8 mouse cellular contexts compared by ENCODE assay signal in genomic region chr5:137601365-137601729, GRCm38 (mm10). TPM values are rescaled to one million over a fixed set of nuclear protein-coding genes. Genes with fewer than 3 reads are reported as not detected.
A peak's percentile ranks its signal among the peaks of the same experiment; 100 is the strongest.
DNase-seq lines count a peak whose midpoint lies in the region; ATAC-seq and TF ChIP-seq lines count a peak whose summit lies in the region.

No protein-coding gene starts in this region.

- peaks cover 16% of the 10 kb centered on the region for H3K4me1 ChIP-seq in forebrain, postnatal 0 days (ENCODE audit: insufficient read depth)

- peak overlapping the region; percentile 87; the same call in 1 of the 2 replicates for H3K9ac ChIP-seq in forebrain, postnatal 0 days

- no peak overlapping the region for H3K27ac ChIP-seq in forebrain, postnatal 0 days (ENCODE audit: low read depth, low read length)

- no peaks in the 10 kb centered on the region for H3K36me3 ChIP-seq in forebrain, postnatal 0 days (ENCODE audit: insufficient read depth)

- DNase-seq in urinary bladder, postnatal 14 days (ENCODE audit: low spot score): peak; percentile 42
- DNase-seq in urinary bladder, postnatal 10 days (ENCODE audit: low spot score): no peak
- DNase-seq in forebrain, postnatal 0 days: no peak
- DNase-seq in kidney, adult 9 months: peak; percentile 33
- DNase-seq in lung, postnatal 36 days: peak; percentile 50
- peak; percentile 55 for DNase-seq in thymus, postnatal 4 days
- no peak for DNase-seq in ovary, adult 18-20 months (ENCODE audit: low spot score)
- no peak for DNase-seq in left cerebral cortex, adult 9 months (ENCODE audit: low spot score in 2 of 2)

- peak overlapping the region; percentile 74 for H3K4me3 ChIP-seq in forebrain, postnatal 0 days (ENCODE audit: low read depth, low read length)

- WGBS in forebrain, postnatal 0 days: under 1% methylated on average over 22 of the region's 22 CpGs

- H3K27me3 ChIP-seq in forebrain, postnatal 0 days (ENCODE audit: insufficient read depth, low read length): no peaks in the 10 kb centered on the region

- peak overlapping the region; percentile 98 for H3K4me2 ChIP-seq in forebrain, postnatal 0 days (ENCODE audit: low read depth)

- H3K9me3 ChIP-seq in forebrain, postnatal 0 days (ENCODE audit: low read length): no peaks in the 10 kb centered on the region

- TF ChIP-seq CTCF in forebrain, postnatal 0 days (IDR thresholded peaks at IDR 0.05; ENCODE audit: low read depth): no peak

- no peak for ATAC-seq in forebrain, postnatal 0 days

RNA-seq across cellular contexts. Expression of gene Mospd3, which starts 0.5 kb away (rescaled TPM):
- total RNA-seq in forebrain, postnatal 0 days (2014; rRNA removed): 4.9 and 5.8 TPM in 2 replicates
- 61.5 and 67.9 TPM in 2 replicates for polyA plus RNA-seq in forebrain, postnatal 0 days (2015; fragmentation: Nextera tagmentation; extraction: Ambion mirVana)

RNA-seq across cellular contexts. Expression of gene Pcolce, which starts 12.2 kb away (rescaled TPM):
- 13.1 and 22.5 TPM in 2 replicates for total RNA-seq in forebrain, postnatal 0 days (2014; rRNA removed)
- 18.1 and 20.3 TPM in 2 replicates for polyA plus RNA-seq in forebrain, postnatal 0 days (2015; fragmentation: Nextera tagmentation; extraction: Ambion mirVana)

RNA-seq across cellular contexts. Expression of gene Fbxo24, which starts 27.5 kb away (rescaled TPM):
- 0.23 and 0.24 TPM in 2 replicates for total RNA-seq in forebrain, postnatal 0 days (2014; rRNA removed)
- 0.09 and 0.10 TPM in 2 replicates for polyA plus RNA-seq in forebrain, postnatal 0 days (2015; fragmentation: Nextera tagmentation; extraction: Ambion mirVana)

RNA-seq across cellular contexts. Expression of gene Lrch4, which starts 27.6 kb away (rescaled TPM):
- total RNA-seq in forebrain, postnatal 0 days (2014; rRNA removed): 3.3 and 5.6 TPM in 2 replicates
- 11.3 and 12.8 TPM in 2 replicates for polyA plus RNA-seq in forebrain, postnatal 0 days (2015; fragmentation: Nextera tagmentation; extraction: Ambion mirVana)

RNA-seq across cellular contexts. Expression of gene Gm20605, which starts 27.6 kb away (rescaled TPM):
- total RNA-seq in forebrain, postnatal 0 days (2014; rRNA removed): 3.6 and 6.1 TPM in 2 replicates
- polyA plus RNA-seq in forebrain, postnatal 0 days (2015; fragmentation: Nextera tagmentation; extraction: Ambion mirVana): 1.9 and 2.4 TPM in 2 replicates

Comparison
In these comparisons a context has a peak if more than half of its experiments do, and no peak if none do; other contexts are left out.
1. DNase-seq: peak in urinary bladder, postnatal 14 days (single experiment), kidney, adult 9 months (single experiment), lung, postnatal 36 days (single experiment) and thymus, postnatal 4 days (single experiment); none in urinary bladder, postnatal 10 days (single experiment), forebrain, postnatal 0 days (single experiment), ovary, adult 18-20 months (single experiment) and left cerebral cortex, adult 9 months (0 of 2).